Mouse (Mus musculus) thymus, postnatal 36 days (tissue): ENCODE data around the gene Psmb8.
A peak's percentile ranks its signal among the peaks of the same experiment; 100 is the strongest.

Experiments
- DNase-seq, 2 experiments: peaks; one replicate each; pipeline ENCODE4 v3.0.0; 2022; ENCODE audit warnings: mixed read lengths in 2 of 2

Gene Psmb8

GRCm38 (mm10) chr17:34196941-34197894 is at the start of gene Psmb8:
TSS of gene Psmb8 (plus strand) at chr17:34197721.
- DNase-seq: peak; percentile 84 to 89

GRCm38 (mm10) chr17:34152923-34153322 is 44.6 kb upstream of the Psmb8 start, which contains the start of gene H2-DMb1:
TSS of gene H2-DMb1 (plus strand) at chr17:34153072.
- no peak for DNase-seq

GRCm38 (mm10) chr17:34155534-34155933 is 42.0 kb upstream of the Psmb8 start:
- DNase-seq: no peak

- DNase-seq: peak; percentile 71 to 72
Measured at GRCm38 (mm10) chr17:34164202-34164895, 33.2 kb upstream of the Psmb8 start.

GRCm38 (mm10) chr17:34165033-34165730 is 32.3 kb upstream of the Psmb8 start:
- peak in 1 of 2 experiments; percentile 40 for DNase-seq

- DNase-seq: peak in 1 of 2 experiments; percentile 45
Measured at GRCm38 (mm10) chr17:34169279-34169678, 28.2 kb upstream of the Psmb8 start.

- no peak for DNase-seq
Measured at GRCm38 (mm10) chr17:34170487-34170876, 27.0 kb upstream of the Psmb8 start.

- DNase-seq: peak; percentile 81 to 89
Measured at GRCm38 (mm10) chr17:34170877-34171498, 26.5 kb upstream of the Psmb8 start.

- peak in 1 of 2 experiments; percentile 29 for DNase-seq
Measured at GRCm38 (mm10) chr17:34172528-34172927, 25.0 kb upstream of the Psmb8 start.

GRCm38 (mm10) chr17:34174075-34174474 is 23.4 kb upstream of the Psmb8 start:
- no peak for DNase-seq

- DNase-seq: no peak
Measured at GRCm38 (mm10) chr17:34177179-34177578, 20.3 kb upstream of the Psmb8 start.

- no peak for DNase-seq
Measured at GRCm38 (mm10) chr17:34179019-34179418, 18.5 kb upstream of the Psmb8 start.

- DNase-seq: no peak
Measured at GRCm38 (mm10) chr17:34179913-34180859, 17.3 kb upstream of the Psmb8 start.

GRCm38 (mm10) chr17:34183564-34184219 is 13.8 kb upstream of the Psmb8 start:
- no peak for DNase-seq

GRCm38 (mm10) chr17:34185526-34185925 is 12.0 kb upstream of the Psmb8 start:
- no peak for DNase-seq

GRCm38 (mm10) chr17:34186885-34187260 is 10.6 kb upstream of the Psmb8 start:
- no peak for DNase-seq

GRCm38 (mm10) chr17:34187261-34187916 is 10.1 kb upstream of the Psmb8 start, which contains the start of the genes Tap1 and Psmb9:
TSS of gene Tap1 (plus strand) at chr17:34187553.
TSS of gene Psmb9 (minus strand) at chr17:34187764.
- DNase-seq: peak; percentile 99 to 100

GRCm38 (mm10) chr17:34188010-34188409 is 9.5 kb upstream of the Psmb8 start:
- DNase-seq: peak in 1 of 2 experiments; percentile 60

- DNase-seq: no peak
Measured at GRCm38 (mm10) chr17:34188986-34189385, 8.5 kb upstream of the Psmb8 start.

GRCm38 (mm10) chr17:34192852-34193251 is 4.7 kb upstream of the Psmb8 start:
- DNase-seq: no peak
